Mouse (Mus musculus) retina, embryonic 14.5 days (tissue): ENCODE measurements around the gene Zfp383.
"Not testable (repeated sequence)": the region's sequence is repeated elsewhere in the genome, so short reads cannot be mapped to it uniquely, and the experiment has no call there.

ENCODE experiments used
- DNase-seq: peaks from one replicate; pipeline ENCODE4 v3.0.0-alpha.2; 2015; ENCODE audit warnings: low spot score

Gene Zfp383

DNA sequence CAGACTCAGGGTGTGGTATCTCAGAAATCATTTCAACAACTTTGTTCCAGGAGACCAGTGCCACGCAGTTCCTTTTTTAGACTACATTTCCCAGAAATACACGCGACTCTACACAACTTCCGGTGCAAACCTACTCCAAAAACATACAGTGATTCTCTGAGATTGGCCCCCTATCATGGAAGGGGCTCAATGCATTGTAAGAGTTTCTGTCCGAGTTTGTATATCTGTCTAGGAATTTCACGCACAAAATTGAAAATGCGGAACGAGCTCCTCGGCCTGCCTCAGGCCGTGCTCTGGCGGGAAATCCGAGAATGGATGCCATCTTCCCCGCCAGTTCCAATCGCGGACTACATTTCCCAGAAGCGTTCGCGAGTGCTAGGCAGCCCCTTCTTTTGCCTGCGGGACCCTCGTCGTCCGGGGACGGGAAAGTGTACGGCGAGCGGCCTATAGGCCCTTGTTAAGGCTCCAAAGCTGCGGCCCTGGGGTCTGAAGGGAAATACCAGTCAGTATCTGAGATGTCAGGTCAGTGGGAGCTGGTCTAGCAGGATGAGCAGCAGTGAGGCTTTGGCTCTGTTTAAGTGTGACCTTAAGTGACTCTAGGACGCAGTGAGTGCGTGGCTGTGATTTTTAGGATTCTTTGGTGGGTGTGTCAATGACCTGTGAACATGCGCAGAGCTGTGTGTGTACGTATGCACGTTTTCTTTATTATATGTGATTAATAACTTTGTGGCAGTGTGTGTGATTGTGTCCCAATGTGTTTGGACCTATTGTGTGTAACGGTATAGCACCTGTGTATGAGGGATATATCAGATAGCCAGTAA lies at the start of gene Zfp383:
TSS of gene Zfp383 (plus strand) at position 94 of the 821 bp plus-strand sequence.
- peak; percentile 84 for DNase-seq

GRCm38 (mm10) chr7:29859532-29860517 lies 48.2 kb upstream of the Zfp383 start, which contains the start of gene Zfp420:
Zfp420 (plus strand) TSS chr7:29859979.
- peak; percentile 82 for DNase-seq

GRCm38 (mm10) chr7:29861660-29862059 lies 46.4 kb upstream of the Zfp383 start:
- DNase-seq: peak; percentile 42

- DNase-seq: no peak
Observed at GRCm38 (mm10) chr7:29874256-29874655, 33.8 kb upstream of the Zfp383 start.

GRCm38 (mm10) chr7:29877561-29877960 lies 30.5 kb upstream of the Zfp383 start:
- DNase-seq: not testable (repeated sequence)

- DNase-seq: no peak
Observed at GRCm38 (mm10) chr7:29880056-29880455, 28.0 kb upstream of the Zfp383 start.

- DNase-seq: no peak
Observed at GRCm38 (mm10) chr7:29880916-29881315, 27.1 kb upstream of the Zfp383 start.

- no peak for DNase-seq
Observed at GRCm38 (mm10) chr7:29890501-29890900, 17.5 kb upstream of the Zfp383 start.

DNA sequence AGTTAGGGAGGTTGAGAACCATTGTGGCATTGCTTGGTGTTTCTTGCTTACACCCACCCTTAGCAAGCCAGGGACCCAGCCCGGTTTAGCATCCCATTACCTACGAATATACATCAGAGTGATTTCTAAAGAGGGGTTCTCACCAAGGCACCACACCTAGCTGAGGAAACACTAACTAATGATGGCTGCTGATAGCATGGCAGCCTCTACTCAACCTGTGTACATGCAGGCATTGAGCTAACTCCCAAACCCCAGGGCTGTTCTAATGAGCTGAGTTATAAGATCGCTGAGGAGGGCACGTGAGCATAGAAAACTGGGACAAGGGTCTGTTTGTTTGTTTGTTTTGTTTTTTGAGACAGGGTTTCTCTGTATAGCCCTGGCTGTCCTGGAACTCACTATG lies 15.3 kb upstream of the Zfp383 start:
- no peak for DNase-seq

DNA sequence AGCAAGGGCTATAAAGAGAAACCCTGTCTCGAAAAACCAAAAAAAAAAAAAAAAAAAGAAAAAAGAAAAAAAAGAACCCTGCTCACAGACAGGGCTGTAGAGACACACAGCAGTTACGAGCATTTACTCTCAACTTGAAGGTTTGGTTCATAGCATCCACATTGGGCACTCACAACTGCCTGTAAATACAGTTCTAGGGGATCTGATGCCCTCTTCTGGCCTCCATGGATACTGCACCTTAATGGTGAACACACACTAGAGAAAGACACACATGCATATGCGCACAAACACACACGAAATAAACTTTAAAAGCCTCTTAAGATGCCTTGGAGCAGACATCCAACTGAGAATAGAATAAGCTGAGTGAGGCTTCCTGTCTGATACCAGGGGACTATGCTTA lies 9.7 kb upstream of the Zfp383 start:
- DNase-seq: no peak

DNA sequence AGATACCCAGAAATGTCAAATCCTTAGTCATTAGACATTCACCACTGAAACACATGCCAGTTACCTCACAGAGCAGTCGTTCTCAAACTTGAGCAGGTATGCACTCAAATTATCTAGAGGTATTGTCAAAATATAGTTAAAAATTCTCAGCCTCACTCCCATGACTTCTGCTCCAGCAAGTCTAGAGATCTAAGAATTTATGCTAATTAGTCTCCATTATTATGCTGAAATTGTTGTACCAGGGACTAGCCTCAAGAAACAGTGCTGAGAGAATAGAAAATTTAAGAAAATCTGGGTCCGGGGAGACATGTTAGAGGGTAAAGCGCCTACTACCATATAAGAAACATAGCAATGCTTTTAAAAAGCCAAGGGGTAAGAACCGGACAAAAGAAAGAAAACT lies 3.9 kb upstream of the Zfp383 start:
- DNase-seq: no peak

DNA sequence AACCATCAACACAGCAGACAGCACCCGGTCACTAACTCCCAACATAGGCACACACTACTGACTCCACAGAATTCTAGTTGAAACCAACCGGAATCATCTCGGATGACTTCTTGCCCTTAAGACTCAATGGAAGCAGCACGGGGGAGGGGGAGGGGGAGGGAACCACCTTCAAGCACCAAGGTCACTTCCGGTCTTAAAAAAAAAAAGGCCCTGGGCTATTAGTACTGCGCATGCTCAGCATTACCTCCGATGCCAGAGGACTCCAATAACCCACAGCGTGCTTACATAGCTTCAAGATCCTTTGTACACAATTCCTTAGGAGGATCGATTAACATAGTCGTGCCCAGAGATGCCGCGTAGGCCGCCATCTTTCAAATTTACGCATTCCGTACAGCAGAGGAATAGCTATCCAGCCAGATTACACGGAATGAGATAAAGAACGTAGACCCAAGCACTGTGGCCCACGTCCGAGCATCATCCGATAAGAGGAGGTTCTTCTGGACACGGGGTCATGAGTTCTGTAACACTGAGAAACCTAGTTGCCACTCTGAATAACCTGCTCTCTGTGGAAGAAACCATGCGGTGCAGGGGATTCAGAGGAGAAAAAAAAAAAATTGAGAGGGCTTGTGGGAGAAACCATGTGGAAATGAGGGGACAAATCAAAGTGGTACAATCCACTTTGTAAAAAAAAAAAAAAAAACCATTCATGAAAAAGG lies 1.9 kb upstream of the Zfp383 start, which contains the start of gene Zfp27:
TSS of gene Zfp27 (minus strand) at position 607 of the 716 bp plus-strand sequence.
- peak; percentile 81 for DNase-seq

GRCm38 (mm10) chr7:29906682-29907058 lies 1.4 kb upstream of the Zfp383 start:
- no peak for DNase-seq

DNA sequence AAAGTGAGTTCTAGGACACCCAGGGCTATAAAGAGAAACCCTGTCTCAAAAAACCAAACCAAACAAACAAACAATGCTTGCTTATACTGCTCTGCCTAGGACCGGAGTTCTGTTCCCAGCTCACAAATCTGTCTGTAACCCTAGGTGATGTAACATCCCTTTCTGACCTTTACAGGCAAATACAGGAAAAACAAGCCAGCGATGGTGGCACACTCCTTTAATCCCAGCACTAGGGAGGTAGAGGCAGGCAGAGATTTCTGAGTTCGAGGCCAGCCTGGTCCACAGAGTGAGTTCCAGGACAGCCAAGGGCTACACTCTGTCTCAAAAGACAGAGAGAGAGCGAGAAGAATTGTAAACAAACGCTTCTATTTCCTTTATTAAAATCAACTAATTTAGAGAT lies 817 bp upstream of the Zfp383 start:
- DNase-seq: no peak

DNA sequence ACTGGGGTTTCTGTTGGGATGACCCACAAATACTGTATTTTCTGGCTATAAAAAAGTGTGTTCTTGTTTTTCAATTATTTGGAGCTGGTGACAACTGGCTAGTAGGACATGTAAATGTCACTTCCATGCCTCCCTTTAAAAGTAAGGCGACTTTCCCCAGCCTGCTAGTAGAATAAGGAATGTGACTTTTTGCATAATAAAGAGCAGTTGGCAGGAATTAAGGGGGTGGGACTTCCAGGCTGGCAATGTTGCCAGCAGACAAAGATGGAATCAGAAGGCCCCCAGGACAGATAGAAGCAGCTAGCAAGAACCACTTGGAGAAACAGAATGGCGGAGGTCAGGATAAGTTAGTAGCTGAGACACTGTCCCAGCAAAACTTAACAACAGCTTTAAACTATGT lies 2.2 kb downstream of the Zfp383 start:
- no peak for DNase-seq

DNA sequence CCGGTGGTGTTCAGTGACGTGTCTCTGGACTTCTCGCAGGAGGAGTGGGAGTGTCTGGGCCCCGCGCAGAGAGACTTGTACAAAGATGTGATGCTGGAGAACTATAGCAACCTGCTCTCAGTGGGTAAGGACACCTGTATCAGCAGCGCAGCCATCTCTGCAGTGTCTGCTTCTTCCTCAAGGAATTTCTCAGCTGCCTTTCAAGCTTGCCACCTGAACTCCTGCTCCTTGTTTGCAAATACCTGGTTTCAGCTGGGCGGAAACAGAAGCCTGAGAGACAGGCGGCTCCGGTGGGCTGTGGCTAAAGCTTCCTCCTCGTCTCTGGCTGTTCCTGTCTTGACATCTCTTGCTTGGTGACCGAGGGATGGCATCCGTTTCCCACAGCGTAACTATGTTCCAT lies 4.1 kb downstream of the Zfp383 start:
- no peak for DNase-seq

- no peak for DNase-seq
Observed at GRCm38 (mm10) chr7:29917371-29918061, 9.5 kb downstream of the Zfp383 start.

DNA sequence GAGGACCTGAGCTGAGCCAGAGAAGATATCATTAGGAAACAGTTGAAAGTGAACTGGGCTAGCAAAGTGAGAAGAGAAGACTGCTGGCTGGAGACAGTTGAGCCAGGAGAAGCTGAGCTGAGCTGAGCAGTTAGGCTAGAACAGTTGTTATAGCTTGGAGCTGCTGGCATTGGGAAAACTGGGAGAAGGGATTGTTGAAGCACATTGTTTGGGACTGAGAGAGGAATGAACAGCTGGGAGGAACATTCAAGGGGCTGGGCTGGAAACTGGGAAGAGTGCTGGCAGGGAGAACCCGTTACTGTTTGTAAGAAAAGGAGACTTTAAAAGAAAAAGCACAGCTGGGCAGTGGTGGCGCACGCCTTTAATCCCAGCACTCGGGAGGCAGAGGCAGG lies 10.0 kb downstream of the Zfp383 start:
- no peak for DNase-seq

GRCm38 (mm10) chr7:29921439-29922093 lies 13.5 kb downstream of the Zfp383 start:
- no peak for DNase-seq

DNA sequence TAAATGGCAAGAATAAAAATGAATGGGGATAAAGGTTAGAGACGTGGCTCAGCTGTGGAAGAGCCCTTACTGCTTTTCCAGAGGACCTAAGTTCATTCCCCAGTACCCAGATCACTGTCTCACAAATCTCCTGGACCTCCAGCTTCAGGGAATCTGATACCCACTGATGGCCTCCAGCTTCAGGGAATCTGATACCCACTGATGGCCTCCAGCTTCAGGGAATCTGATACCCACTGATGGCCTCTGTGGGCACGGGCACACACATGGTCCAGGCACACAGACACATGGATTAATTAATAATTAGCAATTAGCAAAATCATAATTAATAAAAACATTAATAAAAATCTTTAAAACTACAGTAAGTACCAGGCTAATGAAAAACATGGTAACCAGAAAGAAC lies 14.8 kb downstream of the Zfp383 start:
- no peak for DNase-seq

DNA sequence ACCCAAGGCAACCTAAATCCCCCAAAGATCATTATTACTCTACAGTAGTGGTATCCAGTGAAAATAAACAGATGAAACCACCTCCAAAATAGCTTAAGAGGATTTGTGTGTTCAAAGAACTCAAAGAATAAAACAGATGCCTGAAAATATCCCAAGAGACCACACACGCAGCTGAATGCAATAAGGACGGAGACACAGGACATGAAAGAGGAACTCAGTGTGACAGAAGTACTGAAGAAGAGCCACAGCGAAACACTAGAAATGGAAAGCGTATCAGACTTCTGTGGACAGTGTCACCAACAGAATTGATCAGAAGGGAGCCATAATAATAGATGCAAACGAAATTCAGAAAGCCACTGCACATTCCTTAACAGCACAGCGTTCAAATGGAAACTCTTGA lies 30.8 kb downstream of the Zfp383 start:
- no peak for DNase-seq
